Mouse (Mus musculus): ENCODE measurements around the gene Bri3bp. TPM values are rescaled to one million over a fixed set of nuclear protein-coding genes. Genes with fewer than 3 reads are reported as not detected.
A peak's percentile ranks its signal among the peaks of the same experiment; 100 is the strongest.

Gene Bri3bp
- polyA plus RNA-seq, 1 experiment from 2014 or later = 42.2 TPM

GRCm38 (mm10) chr5:125461868-125462445 is 20.6 kb downstream of the Bri3bp start:
- Histone ChIP-seq H3K4me2 (replicated peaks) (no peak overlapping the region), H3K9me3 (no peaks in the 10 kb centered on the region), H3K36me3 (no peaks in the 10 kb centered on the region), H3K27ac (no peak overlapping the region), H3K9ac (no peak overlapping the region), H3K27me3 (no peaks in the 10 kb centered on the region), H3K4me3 (no peak overlapping the region), H3K4me1 (0 out of 2 replicates have a peak, but pooled peaks cover 5% of the 10 kb centered on the region)
- WGBS = 60% methylated on average over 10 of the region's 10 CpGs
- ATAC-seq (ENCODE audit: insufficient number of reproducible peaks, insufficient read depth, low FRiP score, low TSS enrichment) = no peak

- ATAC-seq (ENCODE audit: insufficient number of reproducible peaks, insufficient read depth, low FRiP score, low TSS enrichment) = peak; percentile 37; the same call in 1 of the 2 replicates
- Histone ChIP-seq H3K36me3 (no peaks in the 10 kb centered on the region), H3K4me3 (peak overlapping the region; percentile 26; the same call in 1 of the 2 replicates), H3K9ac (no peak overlapping the region), H3K4me2 (replicated peaks) (peak overlapping the region; percentile 42), H3K27me3 (no peaks in the 10 kb centered on the region), H3K4me1 (0 out of 2 replicates have a peak, but pooled peaks cover 5% of the 10 kb centered on the region), H3K27ac (no peak overlapping the region), H3K9me3 (no peaks in the 10 kb centered on the region)
- 44% methylated on average over 7 of the region's 7 CpGs for WGBS
Observed at GRCm38 (mm10) chr5:125465192-125465591, 23.8 kb downstream of the Bri3bp start.

- Histone ChIP-seq H3K27ac (no peak overlapping the region), H3K27me3 (no peaks in the 10 kb centered on the region), H3K9ac (no peak overlapping the region), H3K9me3 (no peaks in the 10 kb centered on the region), H3K4me1 (0 out of 2 replicates have a peak, but pooled peaks cover 5% of the 10 kb centered on the region), H3K4me3 (peak overlapping the region; percentile 26), H3K4me2 (replicated peaks) (peak overlapping the region; percentile 42), H3K36me3 (no peaks in the 10 kb centered on the region)
- peak; percentile 99 for ATAC-seq (ENCODE audit: insufficient number of reproducible peaks, insufficient read depth, low FRiP score, low TSS enrichment)
- 2% methylated on average over 25 of the region's 25 CpGs for WGBS
Observed at GRCm38 (mm10) chr5:125465701-125466106, 24.3 kb downstream of the Bri3bp start.

GRCm38 (mm10) chr5:125466483-125466882 is 25.1 kb downstream of the Bri3bp start:
- H3K36me3 ChIP-seq = no peaks in the 10 kb centered on the region
- H3K9me3 ChIP-seq = no peaks in the 10 kb centered on the region
- no peak overlapping the region for H3K4me3 ChIP-seq
- H3K9ac ChIP-seq = no peak overlapping the region
- 88% methylated on average over 5 of the region's 5 CpGs for WGBS
- H3K27me3 ChIP-seq = no peaks in the 10 kb centered on the region
- H3K4me2 ChIP-seq (replicated peaks) = no peak overlapping the region; the same call in 1 of the 2 replicates
- H3K27ac ChIP-seq = no peak overlapping the region
- ATAC-seq (ENCODE audit: insufficient number of reproducible peaks, insufficient read depth, low FRiP score, low TSS enrichment) = no peak
- H3K4me1 ChIP-seq = 0 out of 2 replicates have a peak, but pooled peaks cover 5% of the 10 kb centered on the region

GRCm38 (mm10) chr5:125467261-125467660 is 25.9 kb downstream of the Bri3bp start:
- WGBS = 88% methylated on average over 14 of the region's 14 CpGs
- Histone ChIP-seq H3K27ac (no peak overlapping the region), H3K4me2 (replicated peaks) (no peak overlapping the region), H3K36me3 (no peaks in the 10 kb centered on the region), H3K27me3 (no peaks in the 10 kb centered on the region), H3K9ac (no peak overlapping the region), H3K4me1 (0 out of 2 replicates have a peak, but pooled peaks cover 5% of the 10 kb centered on the region), H3K4me3 (no peak overlapping the region), H3K9me3 (no peaks in the 10 kb centered on the region)
- ATAC-seq (ENCODE audit: insufficient number of reproducible peaks, insufficient read depth, low FRiP score, low TSS enrichment) = no peak

GRCm38 (mm10) chr5:125470713-125471112 is 29.3 kb downstream of the Bri3bp start:
- ATAC-seq (ENCODE audit: insufficient number of reproducible peaks, insufficient read depth, low FRiP score, low TSS enrichment) = no peak
- Histone ChIP-seq H3K9ac (no peak overlapping the region), H3K27ac (no peak overlapping the region), H3K27me3 (no peaks in the 10 kb centered on the region), H3K4me2 (replicated peaks) (no peak overlapping the region), H3K9me3 (no peaks in the 10 kb centered on the region), H3K4me1 (no peaks in the 10 kb centered on the region), H3K4me3 (no peak overlapping the region), H3K36me3 (no peaks in the 10 kb centered on the region)
- WGBS = 89% methylated on average over 4 of the region's 4 CpGs

GRCm38 (mm10) chr5:125472796-125473475 is 31.6 kb downstream of the Bri3bp start:
- Histone ChIP-seq H3K4me3 (0 out of 2 replicates have a peak overlapping the region, but pooled peaks have one; percentile 2), H3K36me3 (no peaks in the 10 kb centered on the region), H3K4me2 (replicated peaks) (no peak overlapping the region), H3K9me3 (no peaks in the 10 kb centered on the region), H3K27ac (no peak overlapping the region), H3K4me1 (peaks cover 20% of the 10 kb centered on the region), H3K9ac (no peak overlapping the region), H3K27me3 (no peaks in the 10 kb centered on the region)
- ATAC-seq (ENCODE audit: insufficient number of reproducible peaks, insufficient read depth, low FRiP score, low TSS enrichment) = no peak
- WGBS = 76% methylated on average over 9 of the region's 9 CpGs

- H3K9ac ChIP-seq = peak overlapping the region; percentile 37; the same call in 1 of the 2 replicates
- H3K4me3 ChIP-seq = peak overlapping the region; percentile 83
- WGBS = 59% methylated on average over 12 of the region's 12 CpGs
- H3K9me3 ChIP-seq = no peaks in the 10 kb centered on the region
- ATAC-seq (ENCODE audit: insufficient number of reproducible peaks, insufficient read depth, low FRiP score, low TSS enrichment) = no peak
- H3K4me1 ChIP-seq = peaks cover 22% of the 10 kb centered on the region
- H3K4me2 ChIP-seq (replicated peaks) = peak overlapping the region; percentile 88
- no peaks in the 10 kb centered on the region for H3K27me3 ChIP-seq
- H3K36me3 ChIP-seq = peaks cover 3% of the 10 kb centered on the region; the same call in 1 of the 2 replicates
- H3K27ac ChIP-seq = no peak overlapping the region
Observed at GRCm38 (mm10) chr5:125475030-125475429, 33.7 kb downstream of the Bri3bp start.

- Histone ChIP-seq H3K4me2 (replicated peaks) (peak within 1 kb of the TSS; percentile 88), H3K36me3 (peaks cover 3% of the 10 kb centered on the region; the same call in 1 of the 2 replicates), H3K4me3 (peak within 1 kb of the TSS; percentile 83), H3K9me3 (no peaks in the 10 kb centered on the region), H3K27ac (peak within 1 kb of the TSS; percentile 71), H3K4me1 (peaks cover 26% of the 10 kb centered on the region), H3K27me3 (no peaks in the 10 kb centered on the region), H3K9ac (peak within 1 kb of the TSS; percentile 77)
- WGBS = under 1% methylated on average over 60 of the region's 60 CpGs
- ATAC-seq (ENCODE audit: insufficient number of reproducible peaks, insufficient read depth, low FRiP score, low TSS enrichment) = peak; percentile 86
Observed at GRCm38 (mm10) chr5:125475601-125476285, 34.4 kb downstream of the Bri3bp start, which contains the start of gene Aacs. TSS of gene Aacs (plus strand) at chr5:125475814.

- Histone ChIP-seq H3K9me3 (no peaks in the 10 kb centered on the region), H3K4me2 (replicated peaks) (peak overlapping the region; percentile 88), H3K27me3 (no peaks in the 10 kb centered on the region), H3K27ac (peak overlapping the region; percentile 71; the same call in 1 of the 2 replicates), H3K4me1 (peaks cover 27% of the 10 kb centered on the region), H3K4me3 (peak overlapping the region; percentile 83), H3K36me3 (peaks cover 3% of the 10 kb centered on the region; the same call in 1 of the 2 replicates), H3K9ac (peak overlapping the region; percentile 77)
- 11% methylated on average over 5 of the region's 5 CpGs for WGBS
- ATAC-seq (ENCODE audit: insufficient number of reproducible peaks, insufficient read depth, low FRiP score, low TSS enrichment) = no peak; the same call in 1 of the 2 replicates
Observed at GRCm38 (mm10) chr5:125476286-125476625, 34.9 kb downstream of the Bri3bp start.

GRCm38 (mm10) chr5:125476799-125477198 is 35.4 kb downstream of the Bri3bp start:
- Histone ChIP-seq H3K4me2 (replicated peaks) (peak overlapping the region; percentile 88), H3K9ac (peak overlapping the region; percentile 77), H3K27me3 (no peaks in the 10 kb centered on the region), H3K9me3 (no peaks in the 10 kb centered on the region), H3K36me3 (peaks cover 3% of the 10 kb centered on the region; the same call in 1 of the 2 replicates), H3K27ac (no peak overlapping the region), H3K4me3 (peak overlapping the region; percentile 83), H3K4me1 (peaks cover 27% of the 10 kb centered on the region)
- ATAC-seq (ENCODE audit: insufficient number of reproducible peaks, insufficient read depth, low FRiP score, low TSS enrichment) = no peak
- WGBS = 62% methylated on average over 7 of the region's 7 CpGs

All from embryonic facial prominence, embryonic 12.5 days (tissue).